Mouse (Mus musculus) lung, postnatal 25 days (tissue): ENCODE measurements at regions not wholly inside any gene's neighbourhood (a gene's known extent, or its start where the extent isn't known, plus 50 kb on each side); places are given as distances from the start of the nearest gene placed in this dataset.
A peak's percentile ranks its signal among the peaks of the same experiment; 100 is the strongest.

Source experiments
- DNase-seq: peaks from one replicate; pipeline ENCODE4 v3.0.0; 2022; ENCODE audit warnings: low spot score

- DNase-seq, result no peak
These were observed 55.2 kb upstream of the Rcn1 start for GRCm38 (mm10) chr2:105454353-105454752.

- DNase-seq, result no peak
These were observed 55.7 kb upstream of the Rcn1 start for GRCm38 (mm10) chr2:105454836-105455235.

- DNase-seq, result no peak
These were observed 59.5 kb upstream of the Rcn1 start for GRCm38 (mm10) chr2:105458643-105459042.

GRCm38 (mm10) chr2:105459512-105459911, 60.4 kb upstream of the Rcn1 start:
- DNase-seq, result no peak

- no peak for DNase-seq
These were observed 66.5 kb upstream of the Rcn1 start for GRCm38 (mm10) chr2:105465630-105466029.

- peak; percentile 9 for DNase-seq
These were observed 69.8 kb upstream of the Rcn1 start for GRCm38 (mm10) chr2:105468930-105469329.

GRCm38 (mm10) chr2:105476028-105476677, 77.0 kb upstream of the Rcn1 start:
- DNase-seq, result no peak

- no peak for DNase-seq
These were observed 83.0 kb upstream of the Rcn1 start for GRCm38 (mm10) chr2:105481990-105482592.

GRCm38 (mm10) chr2:105484496-105484895, 85.4 kb upstream of the Rcn1 start:
- no peak for DNase-seq

GRCm38 (mm10) chr2:105485286-105485685, 86.2 kb upstream of the Rcn1 start:
- no peak for DNase-seq

- no peak for DNase-seq
These were observed 96.7 kb upstream of the Rcn1 start for GRCm38 (mm10) chr2:105495796-105496195.

- no peak for DNase-seq
These were observed 105.1 kb upstream of the Rcn1 start for GRCm38 (mm10) chr2:105504197-105504596.

GRCm38 (mm10) chr2:105505554-105505953, 106.4 kb upstream of the Rcn1 start:
- no peak for DNase-seq

- DNase-seq, result no peak
These were observed 108.0 kb upstream of the Rcn1 start for GRCm38 (mm10) chr2:105507160-105507559.

GRCm38 (mm10) chr2:105510816-105511215, 111.7 kb upstream of the Rcn1 start:
- DNase-seq, result no peak

GRCm38 (mm10) chr2:105511690-105512089, 112.6 kb upstream of the Rcn1 start:
- no peak for DNase-seq

- DNase-seq, result no peak
These were observed 115.1 kb upstream of the Rcn1 start for GRCm38 (mm10) chr2:105514226-105514625.

GRCm38 (mm10) chr2:105514881-105515280, 115.8 kb upstream of the Rcn1 start:
- no peak for DNase-seq

GRCm38 (mm10) chr2:105515326-105515725, 116.2 kb upstream of the Rcn1 start:
- no peak for DNase-seq

GRCm38 (mm10) chr2:105516267-105517133, 117.4 kb upstream of the Rcn1 start:
- DNase-seq, result no peak

GRCm38 (mm10) chr2:105521841-105522240, 122.7 kb upstream of the Rcn1 start:
- no peak for DNase-seq

- peak; percentile 7 for DNase-seq
These were observed 124.2 kb upstream of the Rcn1 start for GRCm38 (mm10) chr2:105523297-105523802.

- no peak for DNase-seq
These were observed 126.0 kb upstream of the Rcn1 start for GRCm38 (mm10) chr2:105525111-105525610.
